Mouse (Mus musculus): Measurements from ENCODE around the gene Klc4.

The Klc4 gene

GRCm38 (mm10) chr17:46621324-46621723, 24.5 kb downstream of the Klc4 start:
- DNase-seq (ENCODE audit: low read depth, low spot score) = no peak

DNA sequence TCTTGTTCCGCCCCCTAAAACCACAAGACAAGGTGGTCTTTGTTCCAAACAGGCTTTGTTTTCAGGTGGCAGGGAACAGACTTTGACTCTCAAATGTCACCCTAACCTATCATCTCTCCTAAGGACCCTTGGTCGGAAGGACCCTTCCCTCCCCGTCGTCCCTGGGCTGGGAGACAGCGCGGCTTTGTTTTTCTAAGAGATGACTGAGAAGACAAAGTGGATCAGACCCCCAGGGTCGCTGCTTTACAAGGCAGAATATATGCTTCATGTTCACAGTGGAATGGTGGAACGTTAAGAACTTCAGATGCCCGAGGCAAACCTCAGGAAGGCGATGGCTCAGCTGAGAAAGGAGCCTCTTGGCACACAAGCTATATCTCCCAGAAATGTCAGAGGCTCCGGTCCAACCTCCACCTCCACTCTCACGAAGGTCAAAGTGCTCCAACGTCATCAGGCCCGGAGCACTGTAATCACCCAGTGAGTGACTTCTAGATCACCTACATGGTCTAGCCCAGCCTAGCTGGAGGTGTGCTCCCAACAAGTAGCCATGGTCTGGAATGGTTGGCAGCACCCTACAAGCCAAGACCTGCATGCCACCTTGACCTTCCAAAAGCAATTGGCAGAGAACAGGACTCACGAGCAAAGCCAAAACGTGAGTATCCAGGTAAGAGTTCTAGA, 26.0 kb downstream of the Klc4 start:
- no peak for DNase-seq (ENCODE audit: low read depth, low spot score)

DNA sequence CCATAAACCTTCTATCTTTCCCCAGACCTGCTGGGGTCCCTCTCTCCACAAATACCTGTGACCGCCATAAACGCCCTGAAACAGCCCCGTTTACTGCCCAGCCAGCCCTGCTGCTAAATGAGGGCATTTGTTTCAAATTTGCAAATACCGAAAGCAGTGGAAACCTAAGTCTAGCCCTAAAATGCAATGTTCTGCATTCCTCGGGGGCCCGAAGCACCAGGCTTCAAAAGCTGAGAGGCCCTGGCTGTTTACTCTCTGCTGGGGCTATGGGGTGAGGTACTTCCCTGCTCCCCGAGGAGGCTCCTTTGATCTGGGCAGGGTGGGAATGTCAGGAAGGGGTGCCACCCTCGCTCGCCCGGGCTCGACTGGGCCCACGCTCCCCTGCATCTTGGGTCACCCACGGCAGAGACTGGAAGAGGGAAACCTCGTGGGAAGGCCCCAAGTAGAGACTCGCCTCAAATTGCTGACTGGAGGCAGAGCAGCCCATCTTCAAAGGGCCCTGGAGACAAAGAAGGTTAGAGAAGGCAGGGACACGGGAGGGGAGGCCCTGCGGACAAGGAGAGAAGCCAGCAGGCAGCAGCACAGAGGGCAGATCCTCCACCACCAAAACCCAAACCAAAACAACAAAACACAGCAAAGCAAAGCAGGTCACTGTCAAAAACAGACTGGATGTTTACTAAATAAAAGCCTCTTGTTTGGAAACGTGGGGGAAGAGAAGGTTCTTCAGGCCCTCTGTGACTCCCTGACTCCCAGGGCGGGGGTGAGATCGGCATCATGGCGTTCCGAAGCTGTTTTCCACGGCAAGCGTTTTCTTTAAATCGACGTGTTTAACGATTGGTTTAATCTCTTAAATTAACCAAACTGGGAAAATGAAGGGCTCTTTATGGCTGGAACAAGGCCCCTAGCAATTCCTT, 26.8 kb downstream of the Klc4 start:
- DNase-seq (ENCODE audit: low read depth, low spot score) = no peak

- no peak for DNase-seq (ENCODE audit: low read depth, low spot score)
Observed at GRCm38 (mm10) chr17:46618394-46618768, 27.4 kb downstream of the Klc4 start.

DNA sequence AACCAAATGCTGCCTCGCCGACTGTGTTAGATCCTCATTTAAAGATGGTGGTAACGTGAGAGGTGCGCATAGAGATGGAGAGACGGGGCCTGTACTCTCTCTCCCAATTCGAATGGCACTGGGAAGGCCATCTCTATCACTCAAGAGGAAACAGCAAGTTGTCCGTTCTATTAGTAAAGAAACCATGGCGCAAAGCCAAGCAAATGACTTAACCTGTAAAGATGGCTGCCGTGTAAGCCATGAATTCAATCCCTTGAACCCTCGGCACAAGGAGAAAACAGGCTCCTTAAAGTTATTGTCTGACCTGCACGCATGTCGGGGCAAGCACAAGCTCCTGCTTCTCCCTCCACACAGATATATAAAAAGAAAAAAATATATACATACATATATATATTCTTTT, 28.0 kb downstream of the Klc4 start:
- DNase-seq (ENCODE audit: low read depth, low spot score) = no peak

DNA sequence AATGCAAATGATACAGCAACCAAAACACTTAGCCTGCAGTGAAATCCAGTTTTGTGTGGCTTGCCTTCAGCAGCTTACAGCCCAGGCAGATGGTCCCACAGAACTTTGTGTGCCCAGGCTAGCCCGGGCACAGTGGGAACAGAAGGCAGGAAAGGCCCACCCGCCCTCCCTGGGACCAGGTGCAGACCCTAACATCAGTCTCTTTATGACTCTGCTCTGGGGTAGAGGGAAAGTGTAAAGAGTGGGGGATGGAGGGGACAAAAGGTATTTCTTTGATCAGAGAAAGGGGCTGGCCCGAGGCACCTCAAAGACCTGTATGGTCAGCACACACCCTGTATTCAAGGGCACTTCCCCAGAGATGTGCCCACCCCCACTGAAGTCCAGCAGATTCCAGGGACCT, 32.6 kb downstream of the Klc4 start:
- no peak for DNase-seq (ENCODE audit: low read depth, low spot score)

GRCm38 (mm10) chr17:46612820-46613219, 33.0 kb downstream of the Klc4 start:
- no peak for DNase-seq (ENCODE audit: low read depth, low spot score)

GRCm38 (mm10) chr17:46612189-46612588, 33.6 kb downstream of the Klc4 start:
- DNase-seq (ENCODE audit: low read depth, low spot score) = no peak

DNA sequence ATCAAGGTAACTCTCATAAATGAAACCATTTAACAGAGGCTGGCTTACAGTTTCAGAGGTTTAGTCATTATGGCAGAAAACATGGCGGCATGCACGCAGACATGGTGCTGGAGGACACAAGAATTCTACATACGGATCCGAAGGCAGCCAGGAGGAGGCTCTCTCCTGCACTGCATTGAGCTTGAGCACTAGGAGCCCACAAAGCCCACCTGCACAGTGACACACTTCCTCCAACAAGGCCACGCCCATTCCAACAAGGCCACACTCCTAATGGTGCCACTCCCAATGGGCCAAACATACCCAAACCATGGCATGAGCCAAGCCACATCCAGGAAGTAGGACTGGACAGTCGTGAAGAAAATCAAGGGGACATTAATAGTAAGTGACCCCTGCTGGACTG, 34.5 kb downstream of the Klc4 start:
- DNase-seq (ENCODE audit: low read depth, low spot score) = no peak

DNA sequence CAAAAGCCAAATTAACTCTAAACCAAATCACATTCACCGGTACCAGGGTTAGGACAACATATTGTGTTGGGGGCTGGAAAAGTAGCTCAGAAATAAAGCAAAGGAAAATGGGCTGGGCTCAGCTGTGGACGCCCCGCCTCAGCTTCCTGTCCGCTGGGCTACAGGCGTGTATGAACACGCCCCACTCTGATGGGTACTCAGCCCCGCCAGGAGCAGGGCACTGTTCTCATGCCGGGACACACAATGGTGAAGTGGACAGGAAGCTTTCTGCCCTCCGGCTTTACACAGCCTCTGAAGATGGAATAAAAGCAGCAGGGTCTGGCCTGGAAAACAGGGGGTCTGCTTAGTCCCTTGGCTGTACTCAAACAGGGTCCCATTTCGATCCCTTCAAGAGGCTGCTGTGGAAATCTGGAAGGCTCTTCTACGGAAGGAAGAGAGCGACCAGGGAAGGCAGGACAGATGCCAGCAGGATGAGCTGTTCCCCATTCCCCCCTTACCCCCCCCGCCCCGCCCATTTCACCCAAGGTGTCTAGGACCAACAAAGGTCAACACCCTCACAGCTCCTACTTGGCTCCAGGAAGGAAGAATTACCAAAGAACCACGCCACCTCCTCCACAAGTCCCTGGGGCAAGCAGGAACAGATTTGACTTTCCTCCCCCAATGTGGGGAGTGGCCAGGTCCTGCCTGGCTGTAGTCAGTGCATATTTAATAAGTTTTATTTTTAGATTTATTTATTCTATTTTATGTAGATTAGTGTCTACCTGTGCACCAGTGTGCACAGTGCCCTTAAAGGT, 35.9 kb downstream of the Klc4 start:
- no peak for DNase-seq (ENCODE audit: low read depth, low spot score)

DNA sequence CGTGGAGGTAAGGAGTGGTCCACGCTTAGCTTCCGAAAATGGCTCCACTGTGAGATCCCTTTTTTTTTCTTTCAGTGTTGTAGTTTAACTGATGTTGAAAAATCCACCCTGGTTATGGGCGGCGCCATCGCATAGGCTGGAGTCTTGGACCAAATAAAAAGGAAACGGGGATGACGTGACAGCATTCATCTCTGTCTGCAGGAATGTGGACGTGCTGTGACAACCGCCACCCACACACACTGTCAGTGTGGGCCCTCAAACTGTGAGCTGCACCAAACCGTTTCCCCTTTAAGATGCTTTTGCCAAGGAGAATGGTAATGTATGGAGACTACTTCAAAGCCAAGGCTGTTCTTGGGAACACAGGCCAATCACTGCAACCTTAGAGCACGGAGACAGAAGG, 39.8 kb downstream of the Klc4 start:
- DNase-seq (ENCODE audit: low read depth, low spot score) = peak; percentile 64

DNA sequence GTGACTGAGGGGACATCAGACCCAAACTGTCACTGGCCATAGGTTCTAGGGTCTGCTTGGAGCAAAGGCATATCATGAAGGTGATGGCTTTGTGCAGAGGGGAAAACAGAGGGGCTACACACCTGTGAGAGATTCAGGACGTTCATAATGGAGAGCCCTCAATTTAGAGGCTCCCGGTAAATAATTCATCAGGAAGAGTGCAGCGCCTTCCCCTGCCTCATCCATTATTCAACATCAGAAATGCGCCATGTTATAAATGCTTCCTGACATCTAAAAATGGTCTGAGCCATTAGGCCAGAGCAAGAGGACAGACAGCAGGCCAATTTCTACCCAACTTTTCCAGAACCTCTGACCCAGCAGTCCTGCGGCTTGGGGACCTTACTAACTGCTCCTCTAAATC, 40.7 kb downstream of the Klc4 start:
- no peak for DNase-seq (ENCODE audit: low read depth, low spot score)

DNA sequence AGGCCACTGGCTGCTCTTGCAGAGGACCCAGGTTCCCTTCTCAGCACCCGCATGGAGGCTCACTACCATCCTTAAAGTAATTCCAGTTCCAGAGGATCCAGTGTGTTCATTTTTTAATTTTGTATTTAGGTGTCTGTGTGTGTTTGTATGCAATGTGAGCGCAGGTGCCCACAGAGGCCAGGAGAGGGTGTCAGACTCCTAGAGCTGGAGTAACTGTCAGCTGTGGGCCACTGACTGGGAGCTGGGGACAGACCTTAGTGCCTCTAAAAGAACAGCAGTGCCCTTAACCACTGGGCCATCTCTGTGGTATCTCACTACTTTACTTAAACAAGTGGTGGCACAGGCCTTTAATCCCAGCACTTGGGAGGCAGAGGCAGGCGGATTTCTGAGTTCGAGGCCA, 42.6 kb downstream of the Klc4 start:
- no peak for DNase-seq (ENCODE audit: low read depth, low spot score)

DNA sequence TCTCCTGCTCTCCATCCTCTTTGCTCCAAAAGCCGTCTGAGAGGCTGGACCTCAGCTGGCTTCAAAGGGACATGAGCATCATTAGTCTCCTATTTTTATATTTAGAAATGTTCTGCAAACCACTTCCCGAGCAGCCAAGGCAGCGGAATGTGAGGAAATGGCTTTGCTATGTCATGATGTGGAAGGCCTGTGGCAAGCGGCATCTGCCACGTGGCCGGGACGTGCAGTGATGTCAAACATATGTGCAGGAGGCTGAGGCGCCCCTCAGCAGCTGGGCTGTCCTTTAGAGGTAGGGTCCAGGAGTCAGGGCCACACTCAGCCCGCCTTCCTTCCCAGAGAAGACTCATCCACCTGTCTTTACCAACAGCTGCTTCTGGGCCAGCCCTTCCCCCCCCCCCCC, 43.6 kb downstream of the Klc4 start:
- no peak for DNase-seq (ENCODE audit: low read depth, low spot score)

GRCm38 (mm10) chr17:46600569-46600968, 45.3 kb downstream of the Klc4 start:
- DNase-seq (ENCODE audit: low read depth, low spot score) = no peak

DNA sequence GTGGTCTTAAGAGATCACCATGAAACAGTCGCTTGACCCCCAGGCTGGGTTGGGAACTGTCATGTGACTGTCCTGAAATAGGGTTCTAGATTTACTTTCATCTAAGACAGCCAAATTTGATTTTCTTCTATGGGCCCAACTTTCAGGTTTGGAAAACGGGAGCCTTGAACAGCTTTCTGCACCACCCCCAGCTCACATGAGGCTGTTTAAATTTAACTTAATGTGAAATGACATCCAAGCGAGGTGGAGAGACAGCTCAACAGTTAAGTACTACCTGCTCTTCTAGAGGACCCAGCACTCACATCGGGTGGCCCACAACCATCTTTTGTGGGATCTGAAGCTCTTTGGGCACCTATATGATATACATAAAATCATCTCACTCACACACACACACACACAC, 46.9 kb downstream of the Klc4 start:
- no peak for DNase-seq (ENCODE audit: low read depth, low spot score)

GRCm38 (mm10) chr17:46597956-46598355, 47.9 kb downstream of the Klc4 start:
- DNase-seq (ENCODE audit: low read depth, low spot score) = no peak

GRCm38 (mm10) chr17:46595336-46595735, 50.5 kb downstream of the Klc4 start:
- peak; percentile 38 for DNase-seq (ENCODE audit: low read depth, low spot score)

DNA sequence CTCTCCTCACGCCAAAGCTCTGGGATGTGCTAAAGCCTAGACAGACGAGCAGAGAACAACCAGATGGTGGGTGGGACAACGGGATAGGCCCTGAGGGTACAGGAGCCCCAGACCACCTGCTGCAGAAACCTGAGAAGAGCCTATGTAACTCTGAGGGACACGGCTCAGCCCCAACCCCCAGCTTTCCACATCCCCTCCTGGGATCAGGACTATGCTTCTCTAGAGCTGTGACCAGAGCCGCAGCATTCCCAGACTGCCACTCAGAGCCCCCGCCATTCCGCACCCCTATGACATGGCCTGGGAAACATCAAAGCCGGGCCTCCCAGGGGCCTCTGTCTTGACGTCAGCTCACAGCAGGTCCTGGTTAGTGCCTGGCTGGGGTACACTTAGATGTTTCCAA, 51.2 kb downstream of the Klc4 start:
- no peak for DNase-seq (ENCODE audit: low read depth, low spot score)

DNA sequence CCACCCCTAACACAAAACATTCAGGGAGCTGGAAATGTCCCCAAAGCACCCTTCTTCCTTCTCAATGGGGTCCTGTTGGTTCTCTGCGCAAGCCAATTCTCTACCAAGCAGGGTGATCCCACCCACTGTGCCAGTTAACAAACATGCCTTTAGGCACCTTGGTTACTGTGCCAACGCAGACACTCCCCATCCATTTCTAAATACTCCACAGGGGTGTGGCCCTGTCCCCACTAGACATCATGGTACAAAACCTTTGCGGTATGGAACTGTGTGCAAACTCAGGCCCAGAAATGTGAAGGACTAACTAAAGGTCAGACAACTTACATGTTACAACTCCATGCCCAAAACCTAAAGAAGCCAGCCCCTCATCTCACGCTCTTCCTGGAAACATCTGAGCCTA, 52.7 kb downstream of the Klc4 start:
- DNase-seq (ENCODE audit: low read depth, low spot score) = no peak

DNA sequence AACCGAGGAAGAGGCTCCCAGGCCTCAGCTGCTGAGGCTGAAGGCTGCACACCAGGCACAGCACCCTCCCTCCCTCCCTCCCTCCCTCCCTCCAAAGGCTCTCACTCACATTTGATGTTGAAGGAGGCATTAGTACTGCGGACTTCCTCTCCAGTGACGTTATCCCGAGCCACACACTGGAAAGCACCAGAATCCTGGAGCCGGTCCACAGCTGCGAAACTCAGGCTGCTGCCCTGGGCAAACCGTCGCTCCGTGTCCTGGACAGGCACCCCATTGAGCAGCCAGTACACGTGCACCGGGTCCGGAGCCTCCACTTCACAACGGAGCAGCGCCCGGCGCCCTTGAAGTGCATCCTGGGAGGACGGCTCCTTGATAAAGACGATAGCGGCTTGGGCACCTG, 54.4 kb downstream of the Klc4 start:
- no peak for DNase-seq (ENCODE audit: low read depth, low spot score)

DNA sequence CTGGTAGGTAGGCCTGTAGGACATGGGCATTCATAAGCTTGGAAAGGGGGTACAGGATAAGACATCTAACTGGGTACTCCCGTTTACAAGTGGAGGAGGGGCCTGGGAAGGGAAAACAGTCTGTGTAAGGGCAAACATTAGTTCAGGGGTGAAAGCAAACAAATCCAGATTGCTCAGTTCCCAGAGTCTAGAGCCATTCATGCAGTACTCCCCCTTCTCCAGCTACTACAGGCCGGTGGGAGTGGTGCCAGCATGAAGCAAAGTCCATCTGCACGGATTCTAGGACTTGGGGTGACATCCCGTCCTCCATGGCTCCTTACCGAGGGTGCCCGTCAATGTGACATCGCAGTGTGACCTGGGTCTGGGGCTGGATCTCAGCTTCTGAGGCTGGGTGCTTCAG, 55.4 kb downstream of the Klc4 start:
- DNase-seq (ENCODE audit: low read depth, low spot score) = no peak

All from telencephalon, adult 2 months (tissue).